Mouse (Mus musculus) spleen, adult 2 months (tissue): ENCODE measurements around the gene Fndc1. TPM values are rescaled to one million over a fixed set of nuclear protein-coding genes. Genes with fewer than 3 reads are reported as not detected.

Source experiments
- DNase-seq, 2 experiments: peaks; one replicate each; pipeline versions ENCODE4 v3.0.0 to v3.0.0-alpha.2; 2012 to 2021; ENCODE audit warnings: low spot score in 2 of 2, low read depth in 1 of 2
- H3K27ac ChIP-seq: fragments of 200-500 bp; 2 replicates; pipeline ENCODE4 v1.5.1; 2012; ENCODE audit warnings: low read length, inconsistent platforms; ENCODE audit not compliant: insufficient read depth
- H3K27me3 ChIP-seq: fragments of 200-500 bp; 2 replicates; pipeline ENCODE4 v1.6.1; 2012; ENCODE audit warnings: mild to moderate bottlenecking, moderate library complexity, low read length, inconsistent platforms; ENCODE audit not compliant: control insufficient read depth, insufficient read depth
- H3K36me3 ChIP-seq: fragments of 200-500 bp; 2 replicates; pipeline ENCODE4 v1.6.1; 2012; ENCODE audit warnings: mild to moderate bottlenecking, low read length, inconsistent platforms; ENCODE audit not compliant: control insufficient read depth, insufficient read depth
- H3K4me1 ChIP-seq: fragments of 200-500 bp; 2 replicates; pipeline ENCODE4 v1.6.1; 2011; ENCODE audit warnings: inconsistent platforms; ENCODE audit not compliant: control insufficient read depth, insufficient read depth, insufficient read length
- H3K4me3 ChIP-seq: fragments of 200-500 bp; 2 replicates; pipeline ENCODE4 v1.5.1; 2011; ENCODE audit warnings: mild to moderate bottlenecking, inconsistent platforms; ENCODE audit not compliant: insufficient read depth, insufficient read length; ENCODE audit errors: extremely low read depth
- CTCF ChIP-seq: fragments of 200-500 bp; IDR thresholded peaks from 2 replicates; pipeline ENCODE4 v1.5.1; 2011; ENCODE audit warnings: mild to moderate bottlenecking, inconsistent platforms; ENCODE audit not compliant: insufficient read depth, insufficient read length, insufficient replicate concordance; ENCODE audit errors: extremely low read depth
- POLR2A ChIP-seq: fragments of 200-500 bp; IDR thresholded peaks from 2 replicates; pipeline ENCODE4 v1.6.1; 2011; ENCODE audit warnings: low read depth, low read length, inconsistent platforms
- WGBS: fragments of 180-500 bp; shearing (Covaris S2); methylation state at CpG from one replicate; pipeline ENCODE4 v1.1.7; 2018; 5-methylcytosine and 5-hydroxymethylcytosine counted together
- polyA plus RNA-seq: library from polyadenylated mRNA; depleted of rRNA; stranded (reverse); fragments of >200 nt; gene quantifications from 2 replicates; pipeline ENCODE4 v1.2.3, GENCODE M21; 2012; rRNA removed

Gene Fndc1
- 1.3 and 2.1 TPM in 2 replicates for polyA plus RNA-seq

DNA sequence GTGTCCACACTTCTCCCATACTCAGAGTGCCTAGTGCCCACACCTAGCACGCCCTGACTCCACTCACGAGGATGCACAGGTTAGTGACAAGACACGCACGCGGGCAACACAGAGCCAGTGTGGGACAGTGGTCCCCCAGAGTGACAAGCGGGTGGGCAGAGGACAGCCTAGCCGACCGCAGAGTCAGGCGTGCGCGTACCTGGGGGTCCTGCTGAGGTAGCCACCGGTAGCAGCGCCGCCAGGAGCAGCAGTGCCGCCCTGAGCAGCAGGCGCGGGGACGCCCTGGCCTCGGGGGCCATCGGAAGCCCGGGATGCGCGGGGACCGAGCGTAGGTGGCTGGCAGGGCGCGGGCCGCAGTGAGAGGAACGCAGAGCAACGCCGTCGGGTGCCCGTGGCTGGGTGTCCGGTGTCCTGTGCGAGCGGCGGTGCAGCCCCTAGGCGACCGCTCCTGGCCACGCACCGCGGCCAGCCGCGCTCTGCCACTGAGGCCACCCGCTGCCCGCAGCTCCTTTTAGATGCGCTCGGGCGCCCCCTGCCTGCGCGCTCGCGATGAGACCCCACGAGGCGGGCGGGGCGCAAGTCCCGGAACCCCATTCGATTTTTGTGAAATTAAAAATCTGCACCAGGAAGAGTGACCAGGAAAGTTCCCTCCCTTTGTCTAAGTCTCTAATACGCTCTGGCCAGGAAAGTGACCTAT lies at the start of gene Fndc1:
TSS of gene Fndc1 (minus strand) at position 484 of the 697 bp plus-strand sequence.
- WGBS = 3% methylated on average over 58 of the region's 60 CpGs
- H3K4me3 ChIP-seq = peak within 1 kb of the TSS; percentile 30; the same call in 1 of the 2 replicates
- peaks cover 4% of the 10 kb centered on the region; the same call in 1 of the 2 replicates for H3K4me1 ChIP-seq
- H3K27ac ChIP-seq = no peak within 1 kb of the TSS
- TF ChIP-seq POLR2A (no peak), CTCF (peak; percentile 41; the same call in 1 of the 2 replicates)
- DNase-seq = no peak
- peaks cover 4% of the 10 kb centered on the region; the same call in 1 of the 2 replicates for H3K27me3 ChIP-seq
- no peaks in the 10 kb centered on the region for H3K36me3 ChIP-seq

DNA sequence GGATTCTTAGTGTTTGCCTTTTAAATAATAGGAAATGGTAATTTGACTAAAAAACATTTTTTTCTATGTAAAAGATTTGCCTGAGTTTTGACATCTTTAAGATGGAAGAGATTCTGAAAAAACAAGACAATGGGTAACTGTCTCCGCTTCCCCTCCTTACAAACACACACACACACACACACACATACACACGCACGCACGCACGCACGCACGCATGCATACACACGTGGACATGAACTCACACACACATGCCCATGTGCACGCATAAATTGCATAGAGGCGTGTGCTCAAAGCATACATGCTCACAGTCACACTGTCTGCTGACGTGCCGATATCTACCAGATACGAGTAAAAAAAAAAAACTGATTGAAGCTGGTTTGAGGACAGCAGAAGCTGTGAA lies 49.4 kb upstream of the Fndc1 start:
- no peak for DNase-seq
- Histone ChIP-seq H3K4me3 (no peak overlapping the region), H3K27me3 (no peaks in the 10 kb centered on the region), H3K27ac (no peak overlapping the region), H3K36me3 (no peaks in the 10 kb centered on the region), H3K4me1 (peaks cover 29% of the 10 kb centered on the region; the same call in 1 of the 2 replicates)
- WGBS = 89% methylated on average over 13 of the region's 13 CpGs
- no peak for TF ChIP-seq CTCF
- no peak for TF ChIP-seq POLR2A

DNA sequence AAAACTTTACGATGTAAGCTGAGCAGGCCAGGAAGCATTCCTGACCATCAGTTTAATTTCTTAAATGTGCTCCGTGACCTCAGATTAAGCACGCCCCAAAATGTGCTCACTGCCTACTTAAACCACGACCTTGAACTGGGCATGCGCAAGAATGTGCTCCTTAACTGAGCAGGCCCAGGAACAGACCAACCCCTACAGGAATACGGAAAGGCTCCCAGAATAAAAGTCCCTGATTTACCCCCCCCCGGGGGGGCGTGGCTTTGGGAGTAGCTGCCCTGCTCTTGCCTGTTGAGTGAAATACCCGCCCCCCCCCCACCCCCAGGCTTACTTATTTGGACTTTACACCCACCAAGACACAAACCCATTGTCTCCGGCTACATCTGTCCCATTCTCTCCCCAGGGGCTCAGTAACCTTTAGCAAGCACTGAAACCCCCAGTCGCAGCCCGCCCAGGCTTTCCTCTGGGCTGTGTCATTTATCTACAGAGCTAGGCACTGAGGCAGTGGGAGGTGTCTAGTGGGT lies 48.9 kb upstream of the Fndc1 start:
- H3K27ac ChIP-seq = no peak overlapping the region
- H3K27me3 ChIP-seq = no peaks in the 10 kb centered on the region
- H3K4me1 ChIP-seq = peaks cover 29% of the 10 kb centered on the region; the same call in 1 of the 2 replicates
- TF ChIP-seq CTCF = no peak
- TF ChIP-seq POLR2A = no peak
- DNase-seq = no peak
- no peak overlapping the region for H3K4me3 ChIP-seq
- WGBS = 61% methylated on average over 12 of the region's 12 CpGs
- no peaks in the 10 kb centered on the region for H3K36me3 ChIP-seq

DNA sequence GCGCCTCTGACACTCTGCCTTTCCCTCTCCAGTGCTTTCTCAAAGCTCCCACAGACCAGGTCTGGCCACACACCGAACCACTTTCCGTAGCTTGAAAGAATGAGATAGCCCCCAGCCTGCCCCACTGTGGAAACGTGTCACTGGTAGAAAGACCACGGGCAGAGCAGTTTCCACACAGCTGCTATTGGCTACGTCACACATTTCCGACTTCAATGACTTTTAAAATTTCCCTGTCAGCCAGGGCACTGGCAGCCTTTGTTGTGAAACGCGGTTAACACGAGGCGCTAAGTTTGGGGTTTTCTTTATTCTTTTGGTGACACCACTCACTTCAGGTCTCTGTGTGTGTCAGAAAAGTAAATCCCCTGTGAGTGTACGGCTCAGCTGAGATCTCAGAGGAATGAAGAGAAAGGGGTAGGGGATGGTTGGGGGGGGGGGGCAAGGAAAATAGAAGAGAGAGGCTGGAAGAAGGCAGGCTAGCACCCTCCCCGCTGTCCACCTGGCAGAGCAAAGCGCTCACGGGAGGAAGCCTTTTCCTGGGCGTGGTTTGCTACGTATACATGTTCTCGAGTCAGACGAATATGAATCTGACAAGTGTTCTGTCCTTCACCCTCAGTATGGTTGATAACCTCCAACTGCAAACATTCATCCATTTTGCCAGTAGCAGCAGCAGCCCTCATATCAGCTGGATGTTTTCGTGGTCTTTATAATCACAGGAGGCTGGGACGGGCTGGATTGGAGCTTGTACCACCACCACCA lies 47.9 kb upstream of the Fndc1 start:
- Histone ChIP-seq H3K36me3 (no peaks in the 10 kb centered on the region), H3K27ac (peak overlapping the region; percentile 73), H3K27me3 (no peaks in the 10 kb centered on the region), H3K4me3 (no peak overlapping the region), H3K4me1 (peaks cover 29% of the 10 kb centered on the region; the same call in 1 of the 2 replicates)
- 33% methylated on average over 21 of the region's 21 CpGs for WGBS
- DNase-seq = peak in 1 of 2 experiments; percentile 75
- no peak for TF ChIP-seq CTCF

- WGBS = 91% methylated on average over 7 of the region's 7 CpGs
- H3K27me3 ChIP-seq = no peaks in the 10 kb centered on the region
- H3K4me1 ChIP-seq = peaks cover 29% of the 10 kb centered on the region; the same call in 1 of the 2 replicates
- no peak for DNase-seq
- H3K27ac ChIP-seq = no peak overlapping the region
- no peak overlapping the region for H3K4me3 ChIP-seq
- TF ChIP-seq CTCF (no peak), POLR2A (no peak)
- no peaks in the 10 kb centered on the region for H3K36me3 ChIP-seq
Measured at GRCm38 (mm10) chr17:7873382-7873781, 46.3 kb upstream of the Fndc1 start.

DNA sequence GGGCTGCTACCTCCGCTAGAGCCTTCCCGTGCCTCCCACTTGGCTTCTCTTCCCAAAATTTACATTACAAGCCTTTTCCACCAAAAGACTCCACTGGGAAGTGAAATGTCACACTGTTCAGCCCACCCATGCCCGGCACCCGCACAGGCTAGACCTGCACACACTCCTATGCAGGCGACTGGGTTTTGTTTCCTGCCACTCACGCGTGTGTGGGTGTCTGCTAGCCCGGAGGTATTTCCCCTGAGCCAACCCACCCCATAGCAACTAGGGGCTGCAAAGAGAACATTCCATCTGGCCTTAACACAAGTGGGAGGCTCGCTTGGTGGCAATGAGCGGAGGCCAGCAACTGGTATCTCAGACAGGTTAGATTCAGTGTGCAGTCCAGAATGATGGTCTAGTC lies 44.7 kb upstream of the Fndc1 start:
- no peak overlapping the region for H3K4me3 ChIP-seq
- no peak for TF ChIP-seq CTCF
- no peak for TF ChIP-seq POLR2A
- H3K27me3 ChIP-seq = no peaks in the 10 kb centered on the region
- peaks cover 18% of the 10 kb centered on the region; the same call in 1 of the 2 replicates for H3K4me1 ChIP-seq
- peak in 1 of 2 experiments; percentile 54 for DNase-seq
- 47% methylated on average over 10 of the region's 10 CpGs for WGBS
- no peak overlapping the region for H3K27ac ChIP-seq
- no peaks in the 10 kb centered on the region for H3K36me3 ChIP-seq
